Comparison of ENCODE assay signal across 9 mouse cellular contexts in genomic region chr17:12030556-12031160, GRCm38 (mm10).
A peak's percentile ranks its signal among the peaks of the same experiment; 100 is the strongest.
DNase-seq lines count a peak whose midpoint lies in the region; ATAC-seq and TF ChIP-seq lines count a peak whose summit lies in the region.
"Had no signal": no experiment of that assay in that cellular context is flagged by ENCODE, and none has a peak within 500 bp of the region (broad histone marks: within the 10 kb centered on the region; RNA-seq: fewer than 3 reads in every experiment).

No protein-coding gene starts in this region.

- H3K9ac ChIP-seq in heart, embryonic 11.5 days (ENCODE audit: low read depth, low read length), result no peak overlapping the region
- no peak overlapping the region for H3K9ac ChIP-seq in intestine, postnatal 0 days (ENCODE audit: low read depth, low read length)

- peak overlapping the region; percentile 29 for H3K4me2 ChIP-seq in heart, embryonic 11.5 days
- H3K4me2 ChIP-seq in intestine, postnatal 0 days (replicated peaks; ENCODE audit: low read depth), result peak overlapping the region; percentile 53

- no peak overlapping the region for H3K27ac ChIP-seq in heart, embryonic 11.5 days (ENCODE audit: low read depth, low read length)
- no peak overlapping the region for H3K27ac ChIP-seq in cortical plate, adult 2 months (ENCODE audit: insufficient read depth, low read length)
- no peak overlapping the region for H3K27ac ChIP-seq in intestine, postnatal 0 days (ENCODE audit: low read depth, low read length)
- peak overlapping the region; percentile 82 for H3K27ac ChIP-seq in midbrain, embryonic 10.5 days (replicated peaks)

- no peaks in the 10 kb centered on the region for H3K4me1 ChIP-seq in heart, embryonic 11.5 days (ENCODE audit: control insufficient read depth, insufficient read depth, low read length)
- peaks cover 2% of the 10 kb centered on the region; the same call in 1 of the 2 replicates for H3K4me1 ChIP-seq in cortical plate, adult 2 months (ENCODE audit: control insufficient read depth, insufficient read depth, low read length)
- no peaks in the 10 kb centered on the region for H3K4me1 ChIP-seq in intestine, postnatal 0 days (replicated peaks; ENCODE audit: control insufficient read depth, insufficient read depth, low read length)
- peaks cover 30% of the 10 kb centered on the region for H3K4me1 ChIP-seq in midbrain, embryonic 10.5 days

- 13% methylated on average over 11 of the region's 11 CpGs for WGBS in heart, embryonic 11.5 days (ENCODE audit: insufficient replicate concordance)
- 19% methylated on average over 11 of the region's 11 CpGs for WGBS in intestine, postnatal 0 days
- 3% methylated on average over 11 of the region's 11 CpGs for WGBS in midbrain, embryonic 10.5 days

- peaks cover 6% of the 10 kb centered on the region; the same call in 1 of the 2 replicates for H3K27me3 ChIP-seq in heart, embryonic 11.5 days (ENCODE audit: control insufficient read depth, insufficient read depth, low read length)
- H3K27me3 ChIP-seq in intestine, postnatal 0 days (replicated peaks; ENCODE audit: control insufficient read depth, insufficient read depth, low read length), result no peaks in the 10 kb centered on the region
- peaks cover 23% of the 10 kb centered on the region for H3K27me3 ChIP-seq in midbrain, embryonic 10.5 days (ENCODE audit: low read depth, poor library complexity, severe bottlenecking)

- no peak overlapping the region for H3K4me3 ChIP-seq in heart, embryonic 11.5 days (ENCODE audit: low read depth, low read length)
- peak overlapping the region; percentile 1; the same call in 1 of the 2 replicates for H3K4me3 ChIP-seq in cortical plate, adult 2 months (ENCODE audit: insufficient read depth, low read length)
- no peak overlapping the region for H3K4me3 ChIP-seq in intestine, postnatal 0 days (ENCODE audit: low read depth, low read length)
- peak overlapping the region; percentile 39 for H3K4me3 ChIP-seq in midbrain, embryonic 10.5 days
- H3K4me3 ChIP-seq: erythroblast, embryonic 14.5 days had no signal

- intact Hi-C loops in heart, postnatal 14 days (cut with DNase I), result no loop called here

- no peak for TF ChIP-seq POLR2A in cortical plate, adult 2 months (IDR thresholded peaks at IDR 0.05; ENCODE audit: extremely low read depth, insufficient read depth, low read length)

- H3K9me3 ChIP-seq in heart, embryonic 11.5 days (replicated peaks; ENCODE audit: control insufficient read depth, low read length), result no peaks in the 10 kb centered on the region
- H3K9me3 ChIP-seq in intestine, postnatal 0 days (ENCODE audit: control insufficient read depth), result no peaks in the 10 kb centered on the region
- H3K9me3 ChIP-seq in midbrain, embryonic 10.5 days (replicated peaks), result no peaks in the 10 kb centered on the region

- no peak for TF ChIP-seq CTCF in cortical plate, adult 2 months (IDR thresholded peaks at IDR 0.05; ENCODE audit: extremely low read depth, insufficient read depth, low read length)
- TF ChIP-seq CTCF in intestine, postnatal 0 days (IDR thresholded peaks at IDR 0.05; ENCODE audit: low read depth), result no peak

- H3K36me3 ChIP-seq in heart, embryonic 11.5 days (ENCODE audit: control insufficient read depth, insufficient read depth, low read length), result no peaks in the 10 kb centered on the region
- no peaks in the 10 kb centered on the region for H3K36me3 ChIP-seq in intestine, postnatal 0 days (ENCODE audit: control insufficient read depth, insufficient read depth)
- H3K36me3 ChIP-seq in midbrain, embryonic 10.5 days, result no peaks in the 10 kb centered on the region

- DNase-seq in heart, postnatal 14 days, result no peak
- peak; percentile 42 for DNase-seq in midbrain, embryonic 10.5 days (ENCODE audit: low spot score)
- no peak for DNase-seq in urinary bladder, postnatal 14 days (ENCODE audit: low spot score)
- no peak for DNase-seq in gastrocnemius, adult 8-10 months (ENCODE audit: low spot score in 2 of 2)
- no peak for DNase-seq in cerebellum, postnatal 4 days (ENCODE audit: low spot score in 2 of 2)

- no peak for ATAC-seq in heart, embryonic 11.5 days (replicated peaks; ENCODE audit: insufficient number of reproducible peaks, low FRiP score, low TSS enrichment)
- no peak for ATAC-seq in intestine, postnatal 0 days

Comparison
In these comparisons a context has a peak if more than half of its experiments do, and no peak if none do; other contexts are left out.
1. H3K4me3 ChIP-seq: peak in cortical plate, adult 2 months (single experiment) and midbrain, embryonic 10.5 days (single experiment); none in heart, embryonic 11.5 days (single experiment) and intestine, postnatal 0 days (single experiment).